Mouse (Mus musculus): ENCODE results near the gene Larp4b. TPM values are rescaled to one million over a fixed set of nuclear protein-coding genes. Genes with fewer than 3 reads are reported as not detected.

The Larp4b gene
- total RNA-seq, 1 experiment from 2014 or later = 92.9 TPM

- no peak for ATAC-seq (replicated peaks; ENCODE audit: low read depth, poor library complexity, severe bottlenecking)
Observed at GRCm38 (mm10) chr13:9199465-9199844, 105.8 kb downstream of the Larp4b start.

- no peak for ATAC-seq (replicated peaks; ENCODE audit: low read depth, poor library complexity, severe bottlenecking)
Observed at GRCm38 (mm10) chr13:9222761-9223405, 129.2 kb downstream of the Larp4b start.

Other genes with a start within 250 kb of the Larp4b start
- 25.0 and 29.4 TPM in 2 replicates for gene Wdr37, start 222.0 kb upstream of the Larp4b start, total RNA-seq (2017)
- 35.2 and 42.3 TPM in 2 replicates for gene Idi1, start 208.4 kb upstream of the Larp4b start, total RNA-seq (2017)
- not detected in 2 replicates for gene Gm9745, start 145.7 kb upstream of the Larp4b start, total RNA-seq (2017)
- gene Idi2, start 141.0 kb upstream of the Larp4b start, total RNA-seq (2017) = not detected in 2 replicates
- 164 and 207 TPM in 2 replicates for gene Gtpbp4, start 97.8 kb upstream of the Larp4b start, total RNA-seq (2017)
- gene Dip2c, start 182.6 kb downstream of the Larp4b start, total RNA-seq (2017) = 3.2 and 4.9 TPM in 2 replicates